Mouse (Mus musculus) gastrocnemius, postnatal 25 days (tissue): Measurements from ENCODE around the gene Abca2. TPM values are rescaled to one million over a fixed set of nuclear protein-coding genes. Genes with fewer than 3 reads are reported as not detected.

Experiments used
- DNase-seq: peaks from one replicate; pipeline ENCODE4 v3.0.0; 2022
- microRNA-seq, 2 experiments: library from miRNA; unstranded; fragments of <30 nt; microRNA quantifications; one replicate each; pipeline ENCODE4 v1.2.0; 2021; ENCODE audit warnings: borderline replicate concordance in 2 of 2
- total RNA-seq, 2 experiments: library from RNA; stranded (reverse); gene quantifications; 1 replicate in 1 of 2; 2 replicates in 1 of 2; pipeline ENCODE4 v1.2.3; 2021

The Abca2 gene
- total RNA-seq, 2 experiments from 2014 or later = 12.5 to 16.2 TPM

- no peak for DNase-seq
Observed at GRCm38 (mm10) chr2:25496462-25496861, 68.0 kb downstream of the Abca2 start.

Small RNAs within 50 kb of the gene (microRNA-seq; reads per million reads assigned to microRNA genes)
- 0 to 0.26 reads per million in 2 experiments for gene Mir3087

Other genes starting within 250 kb of the Abca2 start
- 1 to 10 TPM; 3.6 to 6.7 TPM for gene Nrarp, start 247.9 kb upstream of the Abca2 start, total RNA-seq
- gene Tor4a, start 231.8 kb upstream of the Abca2 start, total RNA-seq = 1 to 10 TPM; 1.1 to 1.3 TPM
- 10 to 100 TPM; 20.5 to 22.3 TPM for gene Nelfb, start 217.2 kb upstream of the Abca2 start, total RNA-seq
- not detected for gene Stpg3, start 214.1 kb upstream of the Abca2 start, total RNA-seq
- gene Fam166a, start 210.0 kb upstream of the Abca2 start, total RNA-seq = not detected
- 100 to 1,000 TPM; 167 to 293 TPM for gene Tubb4b, start 204.0 kb upstream of the Abca2 start, total RNA-seq
- not detected for gene Slc34a3, start 194.3 kb upstream of the Abca2 start, total RNA-seq
- not detected for gene Rnf224, start 191.9 kb upstream of the Abca2 start, total RNA-seq
- under 1 TPM; 0.56 to 0.75 TPM for gene Rnf208, start 186.4 kb upstream of the Abca2 start, total RNA-seq
- gene Cysrt1, start 186.3 kb upstream of the Abca2 start, total RNA-seq = not detected
- gene AL732309.1, start 181.8 kb upstream of the Abca2 start, total RNA-seq = under 1 TPM; 0.82 to 0.99 TPM
- 10 to 100 TPM; 10.3 to 11.3 TPM for gene Tmem203, start 173.3 kb upstream of the Abca2 start, total RNA-seq
- 1 to 10 TPM; 2.1 to 2.9 TPM for gene Tprn, start 166.1 kb upstream of the Abca2 start, total RNA-seq
- 10 to 100 TPM; 31.6 to 33.0 TPM for gene Ssna1, start 156.3 kb upstream of the Abca2 start, total RNA-seq
- gene Anapc2, start 156.2 kb upstream of the Abca2 start, total RNA-seq = 10 to 100 TPM; 27.0 to 27.3 TPM
- gene Tmem210, start 140.6 kb upstream of the Abca2 start, total RNA-seq = not detected
- gene Lrrc26, start 138.8 kb upstream of the Abca2 start, total RNA-seq = not detected
- under 1 TPM in 1 of 2 experiments, not detected in 1; 0.08 TPM for gene Grin1, start 109.5 kb upstream of the Abca2 start, total RNA-seq
- 10 to 100 TPM; 11.9 to 15.4 TPM for gene Man1b1, start 96.4 kb upstream of the Abca2 start, total RNA-seq
- 10 to 100 TPM; 10.1 to 10.4 TPM for gene Dpp7, start 72.3 kb upstream of the Abca2 start, total RNA-seq
- 1 to 10 TPM; 2.8 to 4.6 TPM for gene Uap1l1, start 63.0 kb upstream of the Abca2 start, total RNA-seq
- under 1 TPM; 0.19 to 0.33 TPM for gene Sapcd2, start 56.4 kb upstream of the Abca2 start, total RNA-seq
- 1 to 10 TPM; 9.1 to 9.4 TPM for gene Entpd2, start 32.8 kb upstream of the Abca2 start, total RNA-seq
- 10 to 100 TPM; 15.0 to 25.1 TPM for gene Npdc1, start 29.4 kb upstream of the Abca2 start, total RNA-seq
- not detected for gene Fut7, start 5.4 kb upstream of the Abca2 start, total RNA-seq
- under 1 TPM; 0.35 to 0.64 TPM for gene Clic3, start 28.1 kb downstream of the Abca2 start, total RNA-seq
- 10 to 100 TPM; 13.7 to 16.2 TPM for gene Paxx, start 32.4 kb downstream of the Abca2 start, total RNA-seq
- gene Ptgds, start 41.3 kb downstream of the Abca2 start, total RNA-seq = not detected
- gene Lcn12, start 65.2 kb downstream of the Abca2 start, total RNA-seq = not detected
- 10 to 100 TPM; 77.2 to 77.4 TPM for gene Fbxw5, start 72.0 kb downstream of the Abca2 start, total RNA-seq
- gene C8g, start 73.0 kb downstream of the Abca2 start, total RNA-seq = 1 to 10 TPM in 1 of 2 experiments, under 1 TPM in 1; 0.86 to 1.3 TPM
- 10 to 100 TPM; 10.5 to 10.9 TPM for gene Traf2, start 118.2 kb downstream of the Abca2 start, total RNA-seq
- 100 to 1,000 TPM; 142 to 162 TPM for gene Edf1, start 129.1 kb downstream of the Abca2 start, total RNA-seq
- 1 to 10 TPM; 1.7 to 3.2 TPM for gene Mamdc4, start 146.1 kb downstream of the Abca2 start, total RNA-seq
- 10 to 100 TPM; 50.1 to 53.7 TPM for gene Phpt1, start 146.5 kb downstream of the Abca2 start, total RNA-seq
- gene Ajm1, start 153.1 kb downstream of the Abca2 start, total RNA-seq = not detected
- 10 to 100 TPM; 63.5 to 67.8 TPM for gene Rabl6, start 179.8 kb downstream of the Abca2 start, total RNA-seq
- gene Ccdc183, start 189.0 kb downstream of the Abca2 start, total RNA-seq = not detected
- gene Tmem141, start 193.3 kb downstream of the Abca2 start, total RNA-seq = 10 to 100 TPM; 15.2 to 16.4 TPM
- 1 to 10 TPM; 3.9 to 8.5 TPM for gene Fcna, start 199.3 kb downstream of the Abca2 start, total RNA-seq
- gene Lcn8, start 224.4 kb downstream of the Abca2 start, total RNA-seq = 10 to 100 TPM in 1 of 2 experiments, 1 to 10 TPM in 1; 5.7 to 20.3 TPM
- not detected for gene Lcn5, start 229.2 kb downstream of the Abca2 start, total RNA-seq
- not detected for gene Lcn6, start 248.1 kb downstream of the Abca2 start, total RNA-seq